Mouse (Mus musculus) limb, embryonic 13.5 days (tissue): ENCODE measurements around the gene Znrf2. TPM values are rescaled to one million over a fixed set of nuclear protein-coding genes. Genes with fewer than 3 reads are reported as not detected.

Source experiments
- ATAC-seq: fragments of 200-750 bp; cut with Nextera tagmentation; 2 replicates; pipeline ENCODE4 v1.8.0; 2017; ENCODE audit warnings: low read depth, moderate number of reproducible peaks, moderate TSS enrichment; ENCODE audit not compliant: low FRiP score
- H3K27ac ChIP-seq: fragments of 300-500 bp; sonication (generic); 2 replicates; pipeline ENCODE4 v1.5.1; 2015; ENCODE audit warnings: inconsistent platforms, mild to moderate bottlenecking, moderate library complexity
- H3K27me3 ChIP-seq: fragments of 300-500 bp; sonication (generic); 2 replicates; pipeline ENCODE4 v1.6.1; 2015; ENCODE audit warnings: mild to moderate bottlenecking, inconsistent platforms
- H3K36me3 ChIP-seq: fragments of 300-500 bp; sonication (generic); 2 replicates; pipeline ENCODE4 v1.6.1; 2015; ENCODE audit warnings: inconsistent platforms, mild to moderate bottlenecking, moderate library complexity
- H3K4me1 ChIP-seq: fragments of 300-500 bp; sonication (generic); 2 replicates; pipeline ENCODE4 v1.6.1; 2015; ENCODE audit warnings: inconsistent platforms
- H3K4me2 ChIP-seq: fragments of 300-500 bp; sonication (generic); replicated peaks from 2 replicates; pipeline ENCODE4 v1.6.1; 2015; ENCODE audit warnings: inconsistent platforms, mild to moderate bottlenecking, moderate library complexity
- H3K4me3 ChIP-seq: fragments of 300-500 bp; sonication (generic); 2 replicates; pipeline ENCODE4 v1.5.1; 2015; ENCODE audit warnings: moderate library complexity, mild to moderate bottlenecking, inconsistent platforms
- H3K9ac ChIP-seq: fragments of 300-500 bp; sonication (generic); 2 replicates; pipeline ENCODE4 v1.6.1; 2015; ENCODE audit warnings: mild to moderate bottlenecking, inconsistent platforms
- H3K9me3 ChIP-seq: fragments of 300-500 bp; sonication (generic); 2 replicates; pipeline ENCODE4 v1.6.1; 2016; ENCODE audit warnings: inconsistent platforms
- WGBS: fragments of 180-500 bp; shearing (Covaris S2); methylation state at CpG from one replicate; pipeline ENCODE4 v1.1.7; 2015; 5-methylcytosine and 5-hydroxymethylcytosine counted together
- polyA plus RNA-seq: library from polyadenylated mRNA; unstranded; fragments of >200 nt; fragmentation: Nextera tagmentation; extraction: Ambion mirVana; gene quantifications from 2 replicates; pipeline ENCODE4 v1.2.1, GENCODE M21; 2015

Gene Znrf2
- polyA plus RNA-seq, 1 experiment from 2014 or later = 2.9 TPM

DNA sequence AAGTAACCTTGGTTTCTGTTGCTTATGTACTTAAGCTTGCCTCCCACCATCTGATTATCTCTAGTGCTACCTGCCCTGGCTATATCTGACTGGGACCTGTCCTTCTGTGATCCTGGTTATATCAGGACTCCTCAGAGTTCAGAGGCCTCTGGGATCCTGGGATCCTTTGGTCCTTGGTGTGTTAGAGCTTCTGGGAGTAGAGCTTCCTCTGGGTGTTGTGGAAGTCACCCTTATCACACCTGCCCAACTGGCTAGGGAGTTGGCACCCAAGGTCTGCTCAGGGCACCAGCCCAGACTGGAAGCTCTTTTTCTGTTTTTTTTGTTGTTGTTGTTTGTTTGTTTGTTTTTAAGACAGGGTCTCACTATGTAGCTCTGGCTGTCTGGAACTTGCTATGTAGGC is 43.5 kb downstream of the Znrf2 start:
- Histone ChIP-seq H3K4me1 (0 out of 2 replicates have a peak, but pooled peaks cover 5% of the 10 kb centered on the region), H3K27me3 (no peaks in the 10 kb centered on the region), H3K36me3 (peaks cover 4% of the 10 kb centered on the region), H3K9me3 (no peaks in the 10 kb centered on the region), H3K27ac (no peak overlapping the region), H3K4me3 (no peak overlapping the region), H3K4me2 (no peak overlapping the region), H3K9ac (no peak overlapping the region)
- ATAC-seq = no peak

DNA sequence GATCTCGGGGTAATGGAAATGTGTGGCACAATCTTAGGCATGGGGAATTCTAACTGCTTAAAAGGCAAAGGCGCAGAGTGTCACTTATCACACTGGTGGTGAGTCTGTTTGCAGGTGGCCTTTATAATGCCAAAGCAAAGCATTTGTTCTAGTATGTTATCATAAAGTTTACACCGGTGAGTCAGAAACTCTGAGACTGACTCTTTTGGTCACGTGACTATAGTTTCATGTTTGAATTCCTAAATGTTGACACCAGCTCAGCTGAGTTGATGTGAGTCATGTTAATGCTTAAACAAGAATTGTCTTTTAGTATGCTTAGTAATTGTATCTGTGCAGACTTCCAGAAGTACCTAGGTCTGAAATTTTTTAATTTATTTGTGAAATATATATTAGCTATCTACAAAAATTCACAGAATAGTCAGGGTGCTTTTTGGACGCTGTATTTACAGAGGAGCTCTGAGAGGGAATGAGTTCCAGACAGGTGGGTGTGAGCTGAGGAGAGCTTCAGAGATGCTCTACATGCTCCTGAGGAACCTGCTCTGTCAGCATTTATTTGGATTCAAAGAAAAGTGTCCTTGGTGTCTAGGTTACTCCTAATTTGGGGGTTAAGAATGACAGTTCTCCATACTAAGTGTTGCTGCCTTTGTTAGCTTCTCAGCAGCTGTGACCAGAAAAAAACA is 50.2 kb downstream of the Znrf2 start:
- Histone ChIP-seq H3K4me1 (no peaks in the 10 kb centered on the region), H3K36me3 (peaks cover 4% of the 10 kb centered on the region), H3K27me3 (no peaks in the 10 kb centered on the region), H3K4me3 (no peak overlapping the region), H3K9me3 (no peaks in the 10 kb centered on the region), H3K4me2 (no peak overlapping the region), H3K27ac (no peak overlapping the region), H3K9ac (no peak overlapping the region)
- 78% methylated on average over 5 of the region's 5 CpGs for WGBS
- ATAC-seq = no peak

DNA sequence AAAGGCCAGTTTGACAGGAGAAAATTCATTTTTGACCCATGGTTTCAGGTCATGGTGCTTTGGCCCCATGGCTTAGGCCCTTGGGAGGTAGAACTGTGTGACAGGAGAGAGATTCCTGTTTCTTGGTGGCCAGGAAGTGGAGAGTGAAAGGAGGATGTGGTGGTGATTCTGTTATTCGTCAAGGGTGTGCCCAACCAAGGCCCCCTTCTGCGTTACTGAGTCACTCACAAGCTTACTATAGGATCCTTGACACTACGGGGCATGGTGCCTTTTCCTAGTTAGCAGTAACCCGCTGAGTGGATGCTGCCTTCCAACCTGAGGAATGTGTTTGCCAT is 50.7 kb downstream of the Znrf2 start:
- Histone ChIP-seq H3K9me3 (no peaks in the 10 kb centered on the region), H3K36me3 (peaks cover 4% of the 10 kb centered on the region), H3K9ac (no peak overlapping the region), H3K4me3 (no peak overlapping the region), H3K27me3 (no peaks in the 10 kb centered on the region), H3K4me2 (no peak overlapping the region), H3K4me1 (no peaks in the 10 kb centered on the region), H3K27ac (no peak overlapping the region)
- ATAC-seq = no peak
- WGBS = 62% methylated on average over 4 of the region's 4 CpGs

DNA sequence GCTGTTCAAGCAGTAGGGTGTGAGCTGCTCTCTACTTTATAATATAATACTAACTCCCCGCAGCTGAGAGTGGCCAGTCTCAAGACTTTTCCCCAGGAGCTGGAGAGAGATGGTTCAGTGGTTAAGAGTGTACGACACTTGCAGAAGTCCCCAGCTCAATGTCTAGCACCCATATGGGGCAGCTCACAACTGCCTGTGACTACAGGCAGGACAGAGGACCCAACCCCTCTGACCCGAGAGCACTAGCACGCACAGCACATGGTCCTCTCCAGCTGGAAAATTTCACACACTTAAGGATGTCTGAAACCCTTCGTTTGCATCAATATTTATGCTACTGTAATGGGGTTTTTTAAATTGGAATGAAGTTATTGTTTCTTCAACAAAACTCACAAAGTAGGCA is 56.3 kb downstream of the Znrf2 start:
- 83% methylated on average over 5 of the region's 5 CpGs for WGBS
- Histone ChIP-seq H3K36me3 (no peaks in the 10 kb centered on the region), H3K9ac (no peak overlapping the region), H3K4me1 (no peaks in the 10 kb centered on the region), H3K9me3 (no peaks in the 10 kb centered on the region), H3K27ac (no peak overlapping the region), H3K4me3 (no peak overlapping the region), H3K27me3 (no peaks in the 10 kb centered on the region), H3K4me2 (no peak overlapping the region)
- no peak for ATAC-seq

DNA sequence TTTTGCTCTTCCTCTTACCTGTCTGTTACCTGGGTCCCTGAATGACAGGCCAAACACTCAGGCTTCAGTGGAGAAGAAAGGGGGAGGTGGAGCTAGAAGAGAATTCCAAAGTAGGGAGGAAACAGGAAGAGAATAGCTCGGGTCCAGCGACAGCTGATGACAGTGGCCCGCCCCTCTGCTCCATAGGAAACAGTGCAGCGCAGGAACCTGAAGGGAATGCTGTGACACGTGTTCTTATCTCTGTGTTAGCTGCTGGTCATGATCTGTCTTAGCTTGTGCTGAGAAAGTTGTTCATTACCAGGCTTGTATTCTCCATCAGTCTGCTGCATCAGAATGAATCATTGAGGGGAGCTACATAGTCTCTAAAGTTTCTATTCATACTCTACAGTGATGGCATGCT is 60.1 kb downstream of the Znrf2 start:
- peaks cover 7% of the 10 kb centered on the region for H3K36me3 ChIP-seq
- no peak overlapping the region for H3K9ac ChIP-seq
- H3K27me3 ChIP-seq = no peaks in the 10 kb centered on the region
- WGBS = 53% methylated on average over 5 of the region's 5 CpGs
- no peaks in the 10 kb centered on the region for H3K9me3 ChIP-seq
- no peak for ATAC-seq
- no peaks in the 10 kb centered on the region for H3K4me1 ChIP-seq
- no peak overlapping the region for H3K27ac ChIP-seq
- no peak overlapping the region for H3K4me2 ChIP-seq
- H3K4me3 ChIP-seq = no peak overlapping the region

DNA sequence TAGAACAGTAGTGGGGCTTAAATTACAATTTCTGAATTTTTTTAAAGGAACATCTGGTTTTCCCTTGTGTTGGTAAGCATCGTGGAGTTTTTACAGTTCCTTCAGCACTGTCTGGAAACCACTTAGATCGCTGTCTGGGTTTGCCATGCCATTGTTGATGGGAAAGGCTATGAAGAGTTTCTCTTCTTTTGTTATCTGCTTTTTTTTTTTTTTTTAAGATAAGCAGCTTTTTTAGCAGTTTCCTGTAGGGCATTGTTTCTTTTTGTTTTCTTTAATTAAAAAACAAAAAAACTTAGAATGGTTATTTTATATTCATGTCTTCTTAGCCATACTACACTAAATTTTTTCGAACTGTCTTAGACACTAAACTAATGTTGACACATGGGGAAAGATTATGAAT is 60.9 kb downstream of the Znrf2 start:
- no peak overlapping the region for H3K4me3 ChIP-seq
- no peaks in the 10 kb centered on the region for H3K9me3 ChIP-seq
- no peak for ATAC-seq
- H3K9ac ChIP-seq = no peak overlapping the region
- no peaks in the 10 kb centered on the region for H3K27me3 ChIP-seq
- peaks cover 7% of the 10 kb centered on the region for H3K36me3 ChIP-seq
- 78% methylated on average over 3 of the region's 3 CpGs for WGBS
- no peak overlapping the region for H3K4me2 ChIP-seq
- H3K4me1 ChIP-seq = no peaks in the 10 kb centered on the region
- H3K27ac ChIP-seq = no peak overlapping the region

DNA sequence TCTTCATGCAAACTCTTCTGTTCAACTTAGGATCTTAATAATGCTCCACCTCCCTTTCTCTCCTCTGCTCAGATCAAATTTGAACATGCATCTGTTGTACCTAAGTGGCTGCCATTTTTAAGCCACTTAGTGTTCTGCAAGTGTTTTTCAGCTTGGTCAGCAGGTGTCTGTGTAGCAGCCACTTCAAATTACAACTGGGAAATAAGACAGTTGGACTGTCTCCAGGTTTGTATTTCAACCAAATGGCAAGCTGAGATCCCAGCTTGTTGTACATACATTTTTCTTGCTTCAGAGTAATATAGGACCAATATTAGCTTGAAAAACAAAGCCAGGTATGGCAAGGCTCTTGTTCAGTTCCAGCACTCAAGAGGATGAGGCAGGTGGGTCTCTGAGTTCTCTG is 61.8 kb downstream of the Znrf2 start:
- Histone ChIP-seq H3K4me2 (no peak overlapping the region), H3K36me3 (peaks cover 7% of the 10 kb centered on the region), H3K4me1 (no peaks in the 10 kb centered on the region), H3K27ac (no peak overlapping the region), H3K4me3 (no peak overlapping the region), H3K9ac (no peak overlapping the region), H3K9me3 (no peaks in the 10 kb centered on the region), H3K27me3 (no peaks in the 10 kb centered on the region)
- no peak for ATAC-seq

DNA sequence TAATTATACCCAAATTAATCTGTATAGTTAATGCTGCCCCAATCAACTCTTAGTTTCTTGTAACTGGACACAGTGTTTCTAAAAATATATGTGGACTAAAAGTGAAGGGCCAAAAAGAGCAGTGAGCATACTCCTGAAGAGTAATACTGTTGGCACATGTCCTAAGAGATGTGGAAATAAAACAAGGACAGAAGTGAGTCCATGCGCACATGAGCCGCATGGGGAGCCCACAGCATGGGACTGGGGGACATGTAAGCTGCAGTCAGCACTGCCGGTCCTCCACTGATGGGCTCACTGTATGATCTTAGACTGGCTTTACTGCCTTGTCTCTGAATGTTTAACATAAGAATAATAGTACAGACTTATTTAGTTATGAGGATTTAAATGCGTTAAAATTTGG is 63.4 kb downstream of the Znrf2 start:
- no peak overlapping the region for H3K27ac ChIP-seq
- H3K27me3 ChIP-seq = no peaks in the 10 kb centered on the region
- H3K9ac ChIP-seq = no peak overlapping the region
- no peak overlapping the region for H3K4me2 ChIP-seq
- WGBS = 91% methylated on average over 4 of the region's 4 CpGs
- no peak for ATAC-seq
- H3K9me3 ChIP-seq = no peaks in the 10 kb centered on the region
- no peak overlapping the region for H3K4me3 ChIP-seq
- no peaks in the 10 kb centered on the region for H3K4me1 ChIP-seq
- H3K36me3 ChIP-seq = peaks cover 7% of the 10 kb centered on the region

DNA sequence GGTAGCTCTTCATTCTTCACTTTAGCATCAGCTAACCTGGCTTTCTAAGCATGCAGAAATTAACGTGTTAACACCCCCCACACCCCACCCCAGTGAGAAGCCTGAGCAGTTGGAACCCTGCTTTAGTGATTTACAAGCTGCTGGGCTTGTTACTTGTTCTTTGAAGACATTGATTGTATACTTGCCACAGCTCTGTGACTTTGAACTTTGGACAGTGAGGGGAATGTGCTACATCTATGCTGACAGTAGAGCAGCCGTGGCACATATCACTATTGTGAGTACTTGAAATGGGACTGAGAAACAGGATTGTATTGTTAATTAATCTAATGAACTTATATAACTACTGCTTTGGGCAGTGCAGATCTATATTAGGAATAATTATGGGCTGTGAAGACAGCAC is 66.7 kb downstream of the Znrf2 start:
- no peak for ATAC-seq
- no peak overlapping the region for H3K4me2 ChIP-seq
- no peak overlapping the region for H3K9ac ChIP-seq
- H3K27me3 ChIP-seq = no peaks in the 10 kb centered on the region
- no peaks in the 10 kb centered on the region for H3K9me3 ChIP-seq
- WGBS = 47% methylated on average over 2 of the region's 2 CpGs
- H3K4me3 ChIP-seq = no peak overlapping the region
- no peak overlapping the region for H3K27ac ChIP-seq
- peaks cover 11% of the 10 kb centered on the region; the same call in 1 of the 2 replicates for H3K4me1 ChIP-seq
- H3K36me3 ChIP-seq = peaks cover 7% of the 10 kb centered on the region

DNA sequence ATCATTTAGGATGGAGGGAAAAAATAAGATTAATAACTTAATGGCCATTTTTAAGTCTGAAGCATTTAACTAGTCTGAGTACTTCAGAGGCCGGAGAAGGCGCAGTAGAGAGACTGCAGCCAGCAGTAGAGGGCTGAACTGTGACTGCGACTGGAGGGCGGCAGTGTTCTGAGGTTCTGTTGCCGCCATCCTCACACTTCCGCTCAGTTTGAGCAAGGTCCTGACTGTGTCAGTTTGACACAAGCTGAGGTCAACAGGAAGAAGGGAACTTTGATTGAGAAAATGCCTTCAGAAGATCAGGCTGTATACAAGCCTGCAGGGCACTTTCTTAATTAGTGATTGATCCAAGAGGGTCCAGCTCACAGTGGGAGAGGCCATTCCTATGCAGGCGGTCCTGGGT is 69.5 kb downstream of the Znrf2 start:
- Histone ChIP-seq H3K9me3 (no peaks in the 10 kb centered on the region), H3K4me3 (no peak overlapping the region), H3K4me1 (peaks cover 11% of the 10 kb centered on the region; the same call in 1 of the 2 replicates), H3K9ac (no peak overlapping the region), H3K27me3 (no peaks in the 10 kb centered on the region), H3K27ac (no peak overlapping the region), H3K4me2 (no peak overlapping the region), H3K36me3 (no peaks in the 10 kb centered on the region)
- ATAC-seq = no peak
- WGBS = 68% methylated on average over 7 of the region's 7 CpGs

DNA sequence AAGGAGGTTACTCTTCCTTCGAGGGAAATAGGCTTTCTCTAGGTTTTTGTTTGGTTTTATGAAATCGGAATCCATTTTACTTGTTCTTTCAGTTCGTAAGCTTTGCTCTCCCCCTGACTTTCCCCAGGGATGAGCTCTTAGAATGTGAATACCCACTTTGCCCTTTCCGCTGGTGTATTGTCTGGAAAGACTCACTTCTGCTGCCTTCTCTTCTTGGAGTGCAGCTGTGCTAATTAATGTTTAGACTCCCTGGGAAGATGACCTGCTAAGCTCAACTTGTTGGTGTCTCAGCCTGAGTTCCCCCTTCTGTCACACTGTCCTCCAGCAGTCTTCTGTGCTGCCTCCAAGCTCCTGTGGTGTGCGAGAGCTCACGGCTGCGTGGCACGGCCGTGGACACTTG is 73.5 kb downstream of the Znrf2 start:
- H3K27ac ChIP-seq = no peak overlapping the region
- no peak overlapping the region for H3K4me2 ChIP-seq
- H3K27me3 ChIP-seq = no peaks in the 10 kb centered on the region
- no peak for ATAC-seq
- WGBS = 90% methylated on average over 9 of the region's 9 CpGs
- H3K4me3 ChIP-seq = no peak overlapping the region
- peaks cover 11% of the 10 kb centered on the region; the same call in 1 of the 2 replicates for H3K4me1 ChIP-seq
- H3K9ac ChIP-seq = no peak overlapping the region
- no peaks in the 10 kb centered on the region for H3K36me3 ChIP-seq
- no peaks in the 10 kb centered on the region for H3K9me3 ChIP-seq

DNA sequence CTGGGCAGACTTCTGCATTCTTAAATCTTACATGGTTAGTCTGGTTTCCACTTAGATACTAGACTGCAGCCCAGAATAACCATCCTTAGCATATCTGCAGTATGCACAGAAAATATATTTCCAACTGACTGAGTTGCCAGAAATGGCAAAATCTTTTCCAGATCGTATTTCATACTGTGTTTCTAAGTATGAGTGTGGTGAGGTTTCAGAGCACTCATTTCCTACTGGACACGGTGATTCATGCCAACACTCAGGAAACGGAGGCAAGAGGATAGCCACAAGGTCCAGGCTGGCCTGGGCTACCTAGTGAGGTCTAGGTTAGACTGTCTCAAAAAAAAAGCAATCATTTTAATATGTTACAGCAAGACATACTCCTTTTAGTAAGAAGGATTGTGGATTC is 74.7 kb downstream of the Znrf2 start:
- Histone ChIP-seq H3K4me3 (no peak overlapping the region), H3K4me1 (peaks cover 8% of the 10 kb centered on the region; the same call in 1 of the 2 replicates), H3K9me3 (no peaks in the 10 kb centered on the region), H3K4me2 (no peak overlapping the region), H3K36me3 (no peaks in the 10 kb centered on the region), H3K9ac (no peak overlapping the region), H3K27ac (no peak overlapping the region), H3K27me3 (no peaks in the 10 kb centered on the region)
- no peak for ATAC-seq
- 79% methylated on average over 3 of the region's 3 CpGs for WGBS

DNA sequence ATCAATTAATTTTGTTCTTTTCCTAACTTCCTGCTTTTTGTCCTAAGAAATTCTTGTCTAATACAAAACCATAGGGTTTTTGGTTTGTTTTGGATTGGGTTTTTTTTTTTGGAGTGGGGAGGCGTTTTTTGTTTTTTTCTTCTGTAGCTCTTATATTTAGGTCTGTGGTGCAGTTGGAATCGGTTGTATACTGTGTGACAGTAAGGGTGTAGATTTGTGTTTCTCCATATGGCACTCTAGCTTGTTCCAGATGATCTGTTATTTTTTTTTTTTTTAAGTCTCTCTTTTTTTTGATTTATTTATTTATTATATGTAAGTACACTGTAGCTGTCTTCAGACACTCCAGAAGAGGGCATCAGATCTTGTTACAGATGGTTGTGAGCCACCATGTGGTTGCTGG is 83.5 kb downstream of the Znrf2 start:
- 82% methylated on average over 2 of the region's 2 CpGs for WGBS
- no peak for ATAC-seq
- no peaks in the 10 kb centered on the region for H3K27me3 ChIP-seq

More for the DNA sequence above, 83.5 kb downstream of the Znrf2 start:
- H3K36me3 ChIP-seq = no peaks in the 10 kb centered on the region
- H3K27ac ChIP-seq = no peak overlapping the region
- H3K4me3 ChIP-seq = no peak overlapping the region
- H3K4me2 ChIP-seq = no peak overlapping the region
- H3K9ac ChIP-seq = no peak overlapping the region
- no peaks in the 10 kb centered on the region for H3K9me3 ChIP-seq
- no peaks in the 10 kb centered on the region for H3K4me1 ChIP-seq
